Comparison of ENCODE assay signal across 18 mouse cellular contexts in the genomic region with DNA sequence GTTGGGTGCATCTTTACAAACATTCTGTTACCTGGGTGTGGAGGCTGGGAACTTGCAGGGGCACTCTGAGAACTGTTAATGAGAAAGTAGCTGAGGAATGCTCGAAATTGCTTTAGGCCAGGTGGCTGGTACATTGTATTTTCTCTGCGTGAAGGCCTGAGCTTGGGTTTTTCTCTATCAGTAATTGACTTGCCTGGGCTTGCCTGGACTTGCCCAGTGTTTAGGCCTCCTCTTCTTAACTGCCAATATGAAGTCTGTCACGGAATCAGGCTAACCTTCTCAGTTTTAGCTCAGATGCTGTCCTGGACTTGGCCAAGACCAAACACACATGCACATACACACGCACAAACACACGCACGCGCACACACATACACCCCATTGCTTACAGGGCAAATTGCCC. TPM values are rescaled to one million over a fixed set of nuclear protein-coding genes. Genes with fewer than 3 reads are reported as not detected.
"Had no signal": no experiment of that assay in that cellular context is flagged by ENCODE, and none has a peak within 500 bp of the region (broad histone marks: within the 10 kb centered on the region; RNA-seq: fewer than 3 reads in every experiment).

No protein-coding gene starts in this region.

- DNase-seq: kidney, adult 18-20 months; kidney, postnatal 10 days; kidney, postnatal 4 days; lung, adult 2 months; lung, postnatal 36 days; retina, postnatal 1 day; thymus, postnatal 36 days had no signal

- H3K27ac ChIP-seq: left cerebral cortex, adult 2 months; limb, embryonic 12.5 days; liver, embryonic 15.5 days; midbrain, embryonic 13.5 days; neural tube, embryonic 12.5 days; stomach, embryonic 15.5 days had no signal

- H3K4me2 ChIP-seq: limb, embryonic 12.5 days; liver, embryonic 11.5 days; liver, embryonic 15.5 days; midbrain, embryonic 13.5 days; neural tube, embryonic 12.5 days; stomach, embryonic 15.5 days had no signal

- ATAC-seq: lung, postnatal 0 days; midbrain, embryonic 13.5 days had no signal

- H3K4me3 ChIP-seq: left cerebral cortex, adult 2 months; limb, embryonic 12.5 days; liver, embryonic 15.5 days; midbrain, embryonic 13.5 days; myocyte; neural tube, embryonic 12.5 days; stomach, embryonic 15.5 days had no signal

- H3K4me1 ChIP-seq: limb, embryonic 12.5 days; liver, embryonic 15.5 days; midbrain, embryonic 13.5 days; neural tube, embryonic 12.5 days; stomach, embryonic 15.5 days had no signal

- H3K27me3 ChIP-seq: limb, embryonic 12.5 days; liver, embryonic 15.5 days; midbrain, embryonic 13.5 days; neural tube, embryonic 12.5 days; stomach, embryonic 15.5 days had no signal

- H3K9ac ChIP-seq: limb, embryonic 12.5 days; liver, embryonic 15.5 days; midbrain, embryonic 13.5 days; neural tube, embryonic 12.5 days; stomach, embryonic 15.5 days had no signal

- H3K36me3 ChIP-seq: limb, embryonic 12.5 days; liver, embryonic 15.5 days; midbrain, embryonic 13.5 days; neural tube, embryonic 12.5 days; stomach, embryonic 15.5 days had no signal

- H3K9me3 ChIP-seq: limb, embryonic 12.5 days; liver, embryonic 15.5 days; midbrain, embryonic 13.5 days; neural tube, embryonic 12.5 days; stomach, embryonic 15.5 days had no signal

RNA-seq across cellular contexts. Expression of gene Fut9, which starts 15.7 kb away (rescaled TPM):
- total RNA-seq: megakaryocyte progenitor cell, adult 5-6 weeks had no signal
- polyA plus RNA-seq: spleen, adult 2 months had no signal
